Mouse (Mus musculus): Measurements from ENCODE around the gene Gga1.

Gene Gga1

DNA sequence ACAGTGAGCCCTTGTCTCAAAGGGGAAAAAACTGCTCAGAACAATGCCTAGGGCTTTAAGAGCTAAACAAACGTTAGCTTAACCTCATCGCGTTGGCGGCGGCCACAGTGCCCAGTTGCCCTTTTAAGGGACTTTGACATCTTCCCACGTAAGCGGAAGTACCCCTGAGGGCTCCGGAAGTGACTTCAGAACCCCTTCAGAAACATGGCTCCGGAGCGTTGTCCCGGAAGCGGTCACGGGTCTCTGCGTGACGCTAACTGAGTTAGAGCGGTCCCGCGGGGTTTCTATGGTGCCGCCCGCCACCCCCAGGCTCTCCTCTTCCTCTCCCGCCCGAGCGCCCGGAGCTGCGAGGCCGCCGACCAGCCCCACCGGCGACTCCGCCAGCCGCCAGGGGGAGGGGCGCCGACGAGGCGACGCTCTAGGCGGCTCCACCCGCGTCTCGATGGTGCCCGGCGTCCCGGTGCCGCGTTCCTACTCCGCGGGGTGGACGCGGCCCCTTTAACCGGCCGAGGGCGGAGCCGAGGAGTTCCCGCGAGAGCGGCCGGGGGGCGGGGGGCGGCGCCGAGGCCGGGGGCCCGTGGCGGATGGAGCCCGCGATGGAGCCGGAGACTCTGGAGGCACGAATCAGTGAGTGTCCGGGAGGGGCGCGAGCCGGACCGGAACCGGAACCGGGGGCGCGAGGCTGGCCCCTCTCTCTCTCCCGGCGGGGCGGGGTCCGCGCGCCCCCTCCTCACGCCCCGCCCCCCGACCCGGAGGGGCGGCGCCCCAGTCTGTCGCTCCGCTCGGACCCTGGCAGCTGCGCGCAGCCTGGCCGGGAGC lies at the start of gene Gga1:
Gga1 (plus strand) TSS at position 200 of the 819 bp plus-strand sequence.
- DNase-seq (ENCODE audit: inconsistent ontology term) = peak; percentile 97

DNA sequence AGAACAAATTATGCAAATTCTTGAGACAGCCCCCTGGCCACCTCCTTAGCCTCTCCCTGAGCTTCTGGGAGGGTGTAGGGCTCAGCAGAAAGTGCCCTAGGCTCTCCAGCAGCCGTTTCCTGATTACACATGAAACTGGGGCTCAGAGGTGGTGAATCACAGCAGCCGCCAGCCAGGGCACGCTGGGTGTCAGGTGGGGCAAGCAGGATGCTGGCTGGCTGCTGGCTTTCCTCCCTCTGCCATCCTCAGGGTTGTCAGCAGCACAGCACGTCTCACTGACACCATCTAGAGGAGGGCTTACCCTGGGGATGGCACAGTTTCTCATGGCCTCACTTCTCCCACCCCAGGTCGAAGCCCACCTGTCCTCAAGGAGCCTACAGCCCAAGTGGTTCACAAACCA lies 48.7 kb upstream of the Gga1 start:
- peak; percentile 69 for DNase-seq (ENCODE audit: inconsistent ontology term)

DNA sequence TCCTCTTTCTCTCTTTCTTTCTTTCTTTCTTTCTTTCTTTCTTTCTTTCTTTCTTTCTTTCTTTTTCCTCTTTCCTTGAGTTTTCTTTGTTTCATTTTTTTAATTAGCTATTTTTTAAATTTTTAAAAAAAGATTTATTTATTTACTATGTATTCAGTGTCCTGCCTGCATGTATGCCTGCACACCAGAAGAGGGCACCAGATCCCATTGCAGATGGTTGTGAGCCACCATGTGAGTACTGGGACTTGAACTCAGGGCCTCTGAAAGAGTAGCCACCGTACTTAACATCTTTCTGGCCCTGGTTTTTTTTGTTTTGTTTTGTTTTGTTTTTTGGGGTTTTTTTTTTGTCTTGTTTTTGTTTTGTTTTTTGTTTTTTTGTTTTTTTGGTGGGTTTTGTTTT lies 47.4 kb upstream of the Gga1 start:
- DNase-seq (ENCODE audit: inconsistent ontology term) = no peak

DNA sequence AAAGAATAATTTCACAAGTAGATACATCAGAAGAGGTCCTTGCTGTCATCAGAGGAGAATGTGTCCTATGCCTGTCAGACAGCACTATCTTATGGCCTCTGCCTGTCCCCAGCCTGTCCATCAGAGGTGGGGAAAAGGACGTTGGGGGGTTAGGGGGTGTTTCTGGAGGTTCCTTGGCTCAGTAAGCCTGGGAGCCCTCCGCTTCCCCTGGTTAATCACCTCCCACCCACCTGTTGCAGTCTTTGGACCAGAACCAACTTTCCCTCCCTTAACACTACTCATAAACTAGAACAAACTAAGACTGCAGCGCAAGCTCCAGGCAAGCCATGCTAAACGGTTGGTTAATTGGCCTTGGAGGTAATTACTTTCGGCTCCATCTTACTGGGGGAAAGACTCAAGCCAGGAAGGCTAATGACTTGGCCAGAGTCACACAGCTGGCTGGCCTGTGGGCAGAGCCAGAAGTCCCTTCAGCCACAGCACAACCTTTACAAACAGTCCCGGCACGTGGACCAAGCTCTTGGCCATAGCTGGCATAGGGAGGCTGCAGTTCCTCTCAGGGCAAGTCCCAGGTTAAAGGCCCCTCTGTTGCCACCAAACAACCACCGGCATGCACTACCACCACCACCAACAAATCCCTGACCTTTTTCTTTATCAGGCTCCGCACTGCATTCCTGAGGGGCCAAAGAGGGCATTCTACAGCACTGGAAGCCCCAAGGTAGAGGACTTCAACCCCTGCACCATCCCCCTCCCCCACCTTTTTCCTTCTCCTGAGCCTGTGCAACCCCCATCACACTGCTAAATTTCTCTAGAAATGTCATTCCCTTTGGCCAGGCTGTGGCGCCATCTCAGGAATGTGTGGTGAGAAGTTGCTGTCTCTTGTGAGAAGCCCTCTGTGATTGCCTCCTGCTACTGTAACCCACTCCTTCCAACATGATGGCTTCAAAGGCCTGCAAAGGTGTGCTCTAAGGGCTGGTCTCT lies 46.0 kb upstream of the Gga1 start:
- no peak for DNase-seq (ENCODE audit: inconsistent ontology term)

DNA sequence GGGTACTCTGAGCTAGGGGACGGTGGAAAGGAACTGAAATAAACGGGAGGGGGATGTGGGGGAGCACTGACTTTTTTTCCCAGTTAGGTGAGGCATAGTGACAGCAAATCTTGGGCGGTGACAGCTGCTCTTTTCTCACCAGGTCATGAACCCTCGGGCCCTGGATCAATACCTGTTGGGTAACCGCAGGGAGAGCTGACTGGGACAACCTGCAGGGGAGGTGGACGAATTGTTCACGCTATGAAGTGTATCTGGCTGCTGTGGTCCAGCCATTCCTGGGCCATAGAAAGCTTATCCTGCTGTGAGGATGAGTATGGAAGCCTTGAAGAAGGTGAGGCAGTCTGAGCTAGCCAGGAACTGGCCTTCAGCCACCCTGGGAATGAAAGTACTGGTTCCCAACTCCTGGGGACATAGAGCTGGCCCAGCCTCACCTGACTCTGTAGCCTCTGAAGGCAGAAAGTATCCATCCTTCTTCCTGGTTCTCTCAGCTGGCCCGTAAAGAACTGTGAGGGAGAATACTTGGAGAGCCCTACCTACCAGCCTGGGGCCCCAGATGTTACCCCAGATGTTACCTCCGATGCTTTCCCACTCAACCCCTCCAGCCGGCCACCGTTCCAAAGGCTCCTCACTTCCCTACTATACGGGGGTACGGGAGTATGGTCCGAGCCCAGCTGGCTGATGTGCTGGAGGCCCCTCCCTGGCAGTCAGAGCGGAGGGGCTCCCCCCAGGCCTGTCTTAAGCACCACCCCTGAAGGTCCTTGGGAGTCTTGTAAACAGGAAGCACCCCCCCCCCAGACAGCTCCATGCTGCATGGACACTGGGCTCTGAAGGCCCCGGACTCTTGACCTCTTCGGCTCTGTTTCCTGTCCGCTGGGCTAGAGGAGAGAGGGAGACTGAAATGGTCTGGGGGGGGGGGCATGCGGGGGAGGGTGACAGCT lies 45.0 kb upstream of the Gga1 start:
- DNase-seq (ENCODE audit: inconsistent ontology term) = no peak

DNA sequence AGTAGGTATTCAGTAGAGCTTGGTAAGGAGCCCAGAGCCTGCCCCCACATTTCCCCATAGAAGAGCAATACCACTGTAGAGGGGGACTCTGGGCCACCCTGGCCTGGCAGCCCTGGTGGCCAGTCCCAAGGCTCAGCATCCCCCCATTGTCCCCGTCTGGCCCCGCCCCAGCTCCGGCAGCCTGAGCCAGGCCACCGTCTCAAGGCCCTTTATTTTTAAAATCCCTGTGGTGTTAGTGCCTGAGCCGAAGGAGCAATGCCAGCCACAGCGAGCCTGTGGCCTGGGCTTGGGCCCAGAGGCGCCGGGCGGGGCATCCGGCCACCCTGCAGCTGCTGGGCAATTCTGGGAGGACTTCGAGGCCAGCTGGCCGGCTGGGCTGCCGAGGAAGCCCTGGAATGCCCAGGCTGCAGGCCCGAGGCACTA lies 44.3 kb upstream of the Gga1 start:
- peak; percentile 97 for DNase-seq (ENCODE audit: inconsistent ontology term)

DNA sequence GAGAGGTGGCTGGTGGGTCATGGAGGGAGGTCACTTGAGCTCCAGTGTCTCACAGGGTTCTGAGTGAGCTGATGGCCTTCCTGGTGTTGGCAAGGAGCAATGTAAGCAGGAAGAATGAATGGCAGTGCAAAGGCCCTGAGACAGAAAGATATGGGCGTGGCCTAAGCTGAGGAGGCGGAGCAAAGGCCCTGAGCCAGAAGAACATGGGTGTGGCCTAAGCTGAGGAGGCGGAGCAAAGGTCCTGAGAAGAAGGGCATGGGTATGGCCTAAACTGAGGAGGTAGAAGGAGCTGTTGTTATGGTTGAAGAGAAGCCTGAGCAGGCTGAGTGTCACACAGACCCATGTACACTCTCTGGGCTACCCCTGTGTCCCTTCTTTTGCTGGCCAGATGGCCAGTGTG lies 43.4 kb upstream of the Gga1 start:
- no peak for DNase-seq (ENCODE audit: inconsistent ontology term)

DNA sequence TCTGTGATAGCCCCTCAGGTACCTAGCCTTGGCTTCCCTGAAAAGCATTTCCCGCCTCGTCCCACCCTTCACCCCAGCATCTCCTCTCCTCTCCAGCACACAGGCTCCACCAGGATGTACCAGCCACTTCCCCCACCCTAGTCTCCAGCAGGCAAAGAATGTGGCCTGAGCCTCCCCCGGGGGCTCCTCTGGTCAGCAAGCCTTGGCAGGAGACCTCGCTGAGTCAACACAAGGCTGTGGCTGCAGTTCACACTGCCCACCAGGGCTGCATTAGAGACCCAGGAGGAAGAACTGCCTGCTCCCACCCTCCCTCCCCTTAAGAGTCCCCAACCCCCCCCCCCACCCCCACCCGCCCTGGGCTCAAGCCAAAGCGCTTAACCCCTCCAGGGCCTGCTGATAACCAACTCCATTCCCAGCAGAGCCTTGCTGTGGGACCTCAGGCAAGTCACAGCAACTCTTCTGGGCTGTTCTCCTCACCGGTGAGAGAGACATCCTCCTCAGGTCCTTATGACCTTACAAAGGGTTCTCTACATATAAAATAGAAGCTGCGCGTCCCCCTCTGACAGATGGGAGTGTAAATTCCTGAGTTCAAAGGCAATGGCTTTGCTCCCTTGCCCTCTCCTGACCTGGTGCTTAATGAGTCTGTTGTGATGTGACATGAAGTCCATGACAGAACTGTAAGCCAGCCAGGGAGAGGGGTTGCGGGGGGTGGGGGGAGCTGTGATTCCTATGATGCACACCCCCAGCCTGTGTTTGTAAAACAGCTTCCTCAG lies 42.6 kb upstream of the Gga1 start:
- peak; percentile 91 for DNase-seq (ENCODE audit: inconsistent ontology term)

DNA sequence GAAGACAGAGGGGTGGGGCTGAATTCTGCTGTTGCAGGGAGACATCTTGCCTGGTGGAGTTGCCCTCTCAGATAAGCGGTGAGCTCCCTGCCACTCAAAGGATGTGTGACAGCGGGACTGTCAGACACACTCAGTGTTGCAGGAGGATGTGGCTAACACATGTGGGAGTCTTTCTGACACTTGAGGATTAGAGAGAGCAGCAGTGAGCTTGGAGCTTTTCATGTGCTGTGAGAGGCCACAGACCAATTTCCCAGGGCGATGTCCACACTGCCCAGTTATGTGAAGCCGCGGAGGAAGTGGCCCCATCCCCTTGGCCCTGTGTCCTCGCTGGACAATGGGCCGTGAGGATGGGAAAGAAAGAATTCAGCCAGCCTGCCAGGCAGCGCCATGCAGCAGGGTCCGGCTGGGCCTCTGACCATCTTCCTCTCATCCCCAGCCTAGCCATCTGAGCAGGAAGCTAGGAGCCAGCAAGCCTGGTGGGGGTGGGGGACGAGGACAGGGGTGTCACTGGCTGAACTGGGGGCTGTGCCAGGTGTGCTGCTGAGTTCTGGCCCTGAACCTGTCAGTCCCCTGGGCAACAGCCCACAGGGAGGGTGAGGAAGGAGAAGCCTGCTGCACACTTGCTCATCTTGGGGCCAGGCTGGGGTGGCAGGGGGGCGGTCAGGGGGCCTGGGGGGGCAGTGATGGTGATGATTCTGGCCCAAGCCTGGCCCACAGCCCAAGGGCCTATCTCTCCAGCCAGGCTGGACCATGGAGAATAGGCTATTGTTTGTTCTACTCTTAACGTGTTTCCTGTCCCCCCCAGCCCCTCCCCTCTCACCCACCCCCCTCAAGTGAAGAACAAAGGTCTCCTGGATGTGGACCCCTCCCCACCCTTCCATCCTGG lies 41.5 kb upstream of the Gga1 start:
- DNase-seq (ENCODE audit: inconsistent ontology term) = peak; percentile 96

DNA sequence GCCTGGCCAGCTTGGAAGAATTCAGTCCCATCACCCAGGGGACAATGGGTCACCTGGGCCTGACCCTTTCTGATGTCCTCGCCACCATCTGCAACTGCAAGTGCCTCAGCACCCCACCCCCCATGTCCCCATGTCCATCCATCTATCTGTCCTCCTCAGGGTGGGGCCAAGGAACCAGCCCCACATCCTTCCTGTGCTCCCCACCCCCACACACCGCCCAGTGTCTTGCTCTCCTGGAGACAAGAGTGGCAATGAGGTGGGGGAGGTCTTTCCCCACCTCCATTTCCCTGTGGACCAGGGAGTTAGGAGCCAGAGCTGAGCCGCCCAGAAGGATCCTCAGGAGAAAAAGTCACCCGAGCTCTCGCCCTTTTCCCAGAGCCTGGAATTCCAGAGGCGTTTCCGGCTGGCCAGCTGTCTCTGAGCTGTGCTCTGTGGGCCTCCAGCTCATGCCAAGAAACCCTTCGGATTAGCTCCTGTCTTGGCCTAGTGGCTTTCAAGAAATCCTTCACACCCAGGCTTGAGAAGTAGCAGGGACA lies 40.8 kb upstream of the Gga1 start:
- DNase-seq (ENCODE audit: inconsistent ontology term) = no peak

DNA sequence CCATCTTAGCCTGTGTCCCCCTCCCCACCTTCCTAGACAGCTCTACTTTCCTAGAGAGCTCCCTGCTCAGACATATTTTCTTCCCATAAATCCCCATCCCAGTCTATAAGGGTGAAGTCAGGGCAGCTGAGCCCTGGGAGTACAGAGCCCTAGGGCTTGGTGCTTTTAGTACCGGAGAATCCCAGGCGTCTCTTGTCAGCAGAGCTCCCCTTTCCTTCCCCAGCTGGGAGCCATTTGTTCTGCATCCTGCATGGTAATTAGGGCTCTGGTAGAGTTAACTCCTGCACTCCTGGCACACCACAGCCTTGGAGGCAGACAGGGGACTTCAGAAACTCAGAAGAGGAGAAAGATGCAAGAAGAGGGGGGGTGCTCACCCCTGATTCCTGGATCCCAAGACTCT lies 37.2 kb upstream of the Gga1 start:
- no peak for DNase-seq (ENCODE audit: inconsistent ontology term)

DNA sequence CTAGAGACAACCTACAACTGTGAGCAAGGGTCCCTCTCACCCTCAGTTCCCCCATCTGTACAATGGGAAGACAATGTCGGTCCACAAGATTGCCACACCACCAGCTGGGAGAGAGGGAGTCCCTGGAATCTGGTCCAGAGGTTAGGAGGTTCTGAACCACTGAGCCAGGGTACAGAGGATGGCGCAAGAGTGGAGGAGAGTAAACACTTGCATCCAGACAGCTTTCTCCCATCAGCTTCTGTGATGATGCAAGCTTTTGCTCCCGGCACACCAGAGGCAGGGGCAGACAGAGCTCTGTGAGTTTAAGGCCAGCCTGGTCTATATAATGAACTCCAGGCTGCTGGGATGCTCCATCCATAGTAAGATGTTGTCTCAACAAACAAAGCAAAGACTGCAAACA lies 36.7 kb upstream of the Gga1 start:
- no peak for DNase-seq (ENCODE audit: inconsistent ontology term)

DNA sequence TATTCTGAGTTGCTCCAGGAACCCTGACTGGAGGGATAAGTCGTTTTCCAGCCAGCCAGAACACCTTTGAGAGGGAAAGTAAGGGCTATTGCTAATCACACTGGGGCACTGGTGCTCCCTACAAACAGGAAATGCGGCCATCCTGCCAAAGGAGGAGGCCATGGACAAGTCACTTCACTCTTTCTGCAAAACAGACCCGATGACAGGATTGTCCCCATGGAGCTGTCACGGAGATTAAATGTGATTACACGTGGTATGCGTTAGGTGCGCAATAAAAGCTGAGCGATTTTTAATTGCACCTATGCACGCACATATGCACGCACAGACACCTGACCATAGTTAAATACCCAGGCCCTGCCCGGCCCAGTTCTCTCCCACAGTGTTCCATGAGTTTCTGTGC lies 36.2 kb upstream of the Gga1 start:
- DNase-seq (ENCODE audit: inconsistent ontology term) = no peak

DNA sequence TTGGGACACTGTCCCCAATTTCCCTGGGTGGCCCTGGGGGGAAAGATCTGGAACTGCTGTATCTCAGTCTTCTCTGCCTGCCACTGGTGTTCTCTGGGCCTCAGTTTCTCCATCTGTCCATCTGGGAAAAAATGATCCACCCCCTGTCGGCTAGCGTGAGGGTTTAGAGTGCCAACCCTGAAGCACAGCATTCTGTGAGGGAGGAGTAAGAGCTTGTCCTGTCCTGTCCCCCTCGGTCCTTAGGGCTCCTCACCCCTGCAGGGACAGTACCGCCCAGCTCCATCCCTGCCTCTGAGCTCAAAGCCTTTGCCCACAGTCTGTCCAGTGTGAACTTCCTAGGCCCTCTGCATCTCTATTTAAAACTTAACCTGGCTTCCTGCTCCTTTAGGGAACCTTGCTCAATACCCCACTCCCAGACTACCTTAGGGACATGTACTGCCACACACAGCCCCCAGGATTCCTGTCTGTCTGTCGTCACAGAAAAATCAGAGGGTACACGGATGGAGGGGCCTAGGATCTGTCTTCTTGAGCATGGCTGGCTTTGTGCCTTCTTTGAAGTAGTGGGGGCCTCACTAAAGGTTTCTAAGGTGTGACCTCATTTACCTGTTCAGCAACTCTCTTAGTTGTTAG lies 35.7 kb upstream of the Gga1 start:
- no peak for DNase-seq (ENCODE audit: inconsistent ontology term)

DNA sequence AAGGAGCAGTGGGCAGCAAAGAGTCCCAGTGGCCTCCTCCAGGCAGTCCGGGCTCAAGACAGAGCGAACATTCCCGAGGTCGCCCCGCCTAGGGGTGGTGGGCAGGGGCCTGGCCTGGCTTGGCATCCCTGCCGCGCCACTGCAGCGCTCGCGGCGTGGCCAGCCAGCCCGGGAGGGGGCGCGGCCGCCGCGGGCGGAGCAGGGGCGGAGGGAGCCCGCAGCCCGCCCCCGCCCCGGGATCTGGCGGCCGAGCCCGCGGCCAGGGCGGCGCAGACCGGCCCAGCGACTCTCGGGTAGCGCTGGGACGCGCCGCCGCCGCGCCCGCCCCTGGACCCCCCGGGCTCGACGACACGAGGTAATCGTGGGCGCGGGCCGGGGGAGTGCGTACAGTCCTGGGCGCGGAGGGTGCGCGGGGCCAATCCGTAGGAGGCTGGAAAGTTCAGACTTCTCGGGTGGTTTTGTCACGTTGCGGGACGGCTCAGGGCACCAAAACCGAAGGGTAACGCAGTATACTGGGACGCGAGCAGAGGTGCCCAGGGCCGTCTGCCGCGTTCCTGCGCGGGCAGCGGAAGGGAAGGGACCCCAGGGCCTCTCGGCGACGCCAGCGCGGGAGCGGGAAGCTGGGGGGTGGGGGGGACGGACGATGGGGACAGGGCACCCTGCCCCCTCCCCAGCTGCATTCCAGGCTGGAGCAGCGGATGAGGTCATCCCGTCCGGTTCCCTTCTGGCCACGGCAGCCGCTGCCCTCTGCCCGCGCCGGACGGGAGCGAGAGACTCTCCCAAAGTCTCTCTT lies 34.4 kb upstream of the Gga1 start, which contains the start of gene Cdc42ep1:
Cdc42ep1 (plus strand) TSS at position 254 of the 793 bp plus-strand sequence.
- DNase-seq (ENCODE audit: inconsistent ontology term) = peak; percentile 94

DNA sequence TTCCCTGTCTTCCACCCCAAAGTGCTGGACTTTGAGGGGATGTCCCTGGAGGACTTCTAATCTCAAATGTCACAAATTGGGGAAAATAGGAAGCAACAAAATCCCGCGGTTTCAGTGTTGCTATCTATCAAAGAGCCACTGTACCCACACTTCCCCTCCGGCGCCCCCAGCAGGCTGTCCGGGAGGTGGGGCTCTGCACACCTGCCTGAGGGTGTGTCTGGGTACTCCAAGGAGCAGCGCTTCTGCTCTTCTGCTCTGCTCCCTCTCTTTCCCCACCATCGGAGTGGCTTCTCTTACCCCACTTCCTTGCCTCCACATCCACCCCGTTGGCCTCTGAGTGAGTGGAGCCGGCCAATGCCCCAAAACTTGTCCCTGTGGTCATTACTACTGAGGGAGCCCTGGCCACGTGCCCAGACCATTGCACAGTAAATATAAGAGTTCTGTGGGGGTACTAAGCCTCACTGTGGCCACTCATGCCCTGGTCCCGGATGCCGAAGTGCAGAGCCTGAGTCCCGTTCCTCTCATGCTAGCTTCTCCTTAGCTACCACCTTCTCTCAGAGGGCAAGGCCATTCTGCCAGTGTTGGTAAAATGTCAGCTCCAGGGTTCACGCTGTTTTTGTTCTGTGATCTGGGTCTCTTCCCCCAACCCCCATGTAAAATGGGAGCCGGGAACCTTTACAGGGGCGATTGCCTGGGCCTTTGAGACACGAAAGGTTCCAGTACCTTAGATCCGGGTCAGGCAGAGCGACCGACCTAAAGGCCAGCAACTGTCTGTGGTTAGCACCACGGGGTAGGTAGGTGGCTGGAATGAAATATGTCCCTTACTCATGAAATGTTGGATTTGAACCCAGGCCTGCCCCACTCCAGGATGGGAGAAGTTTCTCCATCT lies 33.2 kb upstream of the Gga1 start:
- DNase-seq (ENCODE audit: inconsistent ontology term) = peak; percentile 49

DNA sequence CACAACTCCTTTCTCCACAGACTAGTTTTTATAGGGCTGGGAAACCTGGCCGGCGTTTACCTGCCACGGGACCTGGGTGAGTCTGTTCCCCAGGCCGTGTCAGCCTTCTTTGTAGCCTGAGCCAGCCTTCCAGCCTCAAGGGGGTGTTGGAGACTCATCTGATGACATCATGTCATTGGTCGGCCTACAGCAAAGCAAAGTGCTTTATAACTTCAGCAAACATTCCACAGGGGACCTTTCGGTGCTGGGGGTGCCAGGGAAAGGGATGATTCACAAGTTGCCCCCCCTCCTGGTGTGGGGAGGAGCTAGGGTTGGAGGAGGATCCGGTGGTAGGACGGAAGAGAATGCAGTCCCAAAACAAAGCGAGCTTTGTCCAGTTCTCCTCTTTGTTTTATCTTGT lies 32.2 kb upstream of the Gga1 start:
- peak; percentile 99 for DNase-seq (ENCODE audit: inconsistent ontology term)
